Mouse (Mus musculus) forebrain, embryonic 15.5 days (tissue): Measurements from ENCODE around the gene Slc9a8. TPM values are rescaled to one million over a fixed set of nuclear protein-coding genes. Genes with fewer than 3 reads are reported as not detected.

Source experiments
- ATAC-seq: fragments of 200-750 bp; cut with Nextera tagmentation; replicated peaks from 2 replicates; pipeline ENCODE4 v1.8.0; 2017; ENCODE audit warnings: mild to moderate bottlenecking, moderate TSS enrichment, moderate library complexity
- H3K27ac ChIP-seq: fragments of 300-500 bp; sonication (generic); replicated peaks from 2 replicates; pipeline ENCODE4 v1.5.1; 2015; ENCODE audit warnings: mild to moderate bottlenecking, inconsistent platforms
- H3K27me3 ChIP-seq: fragments of 300-500 bp; sonication (generic); 2 replicates; pipeline ENCODE4 v1.6.1; 2015; ENCODE audit warnings: inconsistent platforms
- H3K36me3 ChIP-seq: fragments of 300-500 bp; sonication (generic); 2 replicates; pipeline ENCODE4 v1.6.1; 2015; ENCODE audit warnings: mild to moderate bottlenecking, inconsistent platforms
- H3K4me1 ChIP-seq: fragments of 300-500 bp; sonication (generic); 2 replicates; pipeline ENCODE4 v1.6.1; 2015; ENCODE audit warnings: inconsistent platforms
- H3K4me2 ChIP-seq: fragments of 300-500 bp; sonication (generic); replicated peaks from 2 replicates; pipeline ENCODE4 v1.6.1; 2015; ENCODE audit warnings: mild to moderate bottlenecking, inconsistent platforms
- H3K4me3 ChIP-seq: fragments of 300-500 bp; sonication (generic); 2 replicates; pipeline ENCODE4 v1.5.1; 2015; ENCODE audit warnings: mild to moderate bottlenecking, inconsistent platforms
- H3K9ac ChIP-seq: fragments of 300-500 bp; sonication (generic); replicated peaks from 2 replicates; pipeline ENCODE4 v1.6.1; 2015; ENCODE audit warnings: mild to moderate bottlenecking, inconsistent platforms
- H3K9me3 ChIP-seq: fragments of 300-500 bp; sonication (generic); 2 replicates; pipeline ENCODE4 v1.6.1; 2016; ENCODE audit warnings: inconsistent platforms
- WGBS: fragments of 180-500 bp; shearing (Covaris S2); methylation state at CpG from one replicate; pipeline ENCODE4 v1.1.7; 2015; ENCODE audit warnings: mixed read lengths; 5-methylcytosine and 5-hydroxymethylcytosine counted together
- polyA plus RNA-seq: library from polyadenylated mRNA; unstranded; fragments of >200 nt; fragmentation: Nextera tagmentation; extraction: Ambion mirVana; gene quantifications from 2 replicates; pipeline ENCODE4 v1.2.1, GENCODE M21; 2015

The Slc9a8 gene
- polyA plus RNA-seq, 1 experiment from 2014 or later = 20.4 TPM

DNA sequence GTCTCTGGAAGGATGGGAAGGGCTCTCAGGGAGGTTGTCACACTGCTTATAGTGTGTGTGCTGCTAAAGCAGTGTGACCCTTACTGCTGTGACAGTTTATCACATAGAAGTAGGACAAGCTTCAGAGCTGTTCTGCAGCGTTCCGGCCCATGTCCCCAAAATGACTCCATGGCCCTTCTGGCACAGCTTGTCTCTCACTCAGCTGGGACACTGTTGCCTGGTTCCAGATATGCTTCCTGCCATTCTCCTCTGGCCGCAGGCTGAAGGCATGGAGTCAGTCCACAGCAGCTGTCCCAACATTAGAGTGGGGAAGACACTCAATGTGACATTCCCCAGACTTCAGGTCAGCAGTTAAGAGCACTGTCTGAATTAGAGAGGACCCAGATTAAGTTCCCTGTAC lies 37.0 kb downstream of the Slc9a8 start:
- Histone ChIP-seq H3K27me3 (no peaks in the 10 kb centered on the region), H3K9ac (no peak overlapping the region), H3K4me2 (no peak overlapping the region), H3K36me3 (peaks cover 40% of the 10 kb centered on the region), H3K4me3 (no peak overlapping the region), H3K4me1 (no peaks in the 10 kb centered on the region), H3K9me3 (no peaks in the 10 kb centered on the region), H3K27ac (no peak overlapping the region)
- ATAC-seq = no peak
- WGBS = 98% methylated on average over 3 of the region's 3 CpGs

DNA sequence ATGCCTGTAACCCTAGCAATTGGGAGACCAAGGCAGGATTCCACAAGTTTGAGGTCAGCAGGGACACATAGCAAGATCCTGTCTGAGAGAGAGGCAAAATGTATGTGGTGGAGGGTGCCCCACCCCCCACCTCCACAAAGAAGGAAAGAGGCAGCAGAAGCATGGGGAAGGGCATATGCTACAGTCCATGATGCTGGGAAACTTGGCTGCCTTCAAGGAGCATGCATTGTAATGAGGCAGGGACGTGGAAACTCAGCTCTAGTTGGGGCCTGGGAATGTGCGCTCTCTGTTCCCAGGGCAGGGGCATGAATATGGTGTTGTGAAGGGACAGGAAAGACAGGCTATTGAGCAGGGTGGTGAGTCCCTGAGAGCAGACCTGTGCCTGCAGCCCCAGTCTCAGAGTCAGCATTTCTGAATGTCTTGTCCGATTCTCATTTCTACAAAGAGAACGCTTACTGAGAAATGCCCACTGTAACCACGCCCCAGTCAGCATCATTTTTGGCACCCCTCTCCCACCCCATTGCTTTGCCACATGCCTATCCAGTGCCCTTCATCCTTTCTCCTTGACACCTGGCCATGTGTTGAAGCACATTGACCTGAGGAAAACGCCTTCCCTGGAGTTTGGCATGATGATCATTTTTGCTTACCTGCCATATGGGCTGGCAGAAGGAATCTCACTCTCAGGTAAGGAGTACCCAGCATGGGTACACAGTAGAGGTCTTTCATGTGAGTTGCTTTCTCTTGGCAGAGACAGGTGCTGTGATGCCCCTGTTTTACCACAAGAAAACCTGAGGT lies 37.8 kb downstream of the Slc9a8 start:
- Histone ChIP-seq H3K27ac (no peak overlapping the region), H3K4me3 (no peak overlapping the region), H3K9me3 (no peaks in the 10 kb centered on the region), H3K4me1 (no peaks in the 10 kb centered on the region), H3K4me2 (no peak overlapping the region), H3K9ac (no peak overlapping the region), H3K36me3 (peaks cover 35% of the 10 kb centered on the region), H3K27me3 (no peaks in the 10 kb centered on the region)
- no peak for ATAC-seq
- 86% methylated on average over 6 of the region's 6 CpGs for WGBS

- H3K4me1 ChIP-seq = no peaks in the 10 kb centered on the region
- peaks cover 29% of the 10 kb centered on the region for H3K36me3 ChIP-seq
- no peak for ATAC-seq
- 62% methylated on average over 6 of the region's 6 CpGs for WGBS
- no peak overlapping the region for H3K4me3 ChIP-seq
- H3K9me3 ChIP-seq = no peaks in the 10 kb centered on the region
- H3K27ac ChIP-seq = no peak overlapping the region
- H3K4me2 ChIP-seq = no peak overlapping the region
- H3K9ac ChIP-seq = no peak overlapping the region
- H3K27me3 ChIP-seq = no peaks in the 10 kb centered on the region
These were observed 41.4 kb downstream of the Slc9a8 start for GRCm38 (mm10) chr2:167462954-167463353.

DNA sequence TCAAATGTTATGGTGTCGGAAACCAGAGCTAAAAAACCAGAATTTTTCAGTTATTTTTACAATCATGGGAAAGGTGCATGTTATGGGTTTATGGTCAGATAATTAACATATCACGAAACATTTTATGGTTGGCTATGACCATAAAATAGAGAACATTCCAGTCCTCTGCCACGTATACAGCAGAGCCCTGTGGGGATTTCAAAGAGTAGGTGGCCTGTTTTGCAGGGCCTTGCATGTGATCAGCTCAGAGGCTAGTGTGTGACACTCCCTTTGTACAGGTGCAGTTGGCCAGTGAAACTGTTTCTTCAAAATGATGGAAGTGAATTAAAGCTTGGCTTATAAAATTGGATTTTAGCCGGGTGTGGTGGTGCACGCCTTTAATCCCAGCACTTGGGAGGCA lies 42.3 kb downstream of the Slc9a8 start:
- Histone ChIP-seq H3K9me3 (no peaks in the 10 kb centered on the region), H3K4me2 (no peak overlapping the region), H3K36me3 (peaks cover 35% of the 10 kb centered on the region), H3K4me1 (no peaks in the 10 kb centered on the region), H3K4me3 (no peak overlapping the region), H3K9ac (no peak overlapping the region), H3K27ac (no peak overlapping the region), H3K27me3 (no peaks in the 10 kb centered on the region)
- ATAC-seq = no peak
- 94% methylated on average over 5 of the region's 5 CpGs for WGBS

- no peaks in the 10 kb centered on the region for H3K4me1 ChIP-seq
- H3K4me3 ChIP-seq = no peak overlapping the region
- no peak overlapping the region for H3K9ac ChIP-seq
- H3K27me3 ChIP-seq = no peaks in the 10 kb centered on the region
- no peak overlapping the region for H3K4me2 ChIP-seq
- H3K9me3 ChIP-seq = no peaks in the 10 kb centered on the region
- WGBS = 94% methylated on average over 3 of the region's 3 CpGs
- peaks cover 46% of the 10 kb centered on the region for H3K36me3 ChIP-seq
- H3K27ac ChIP-seq = no peak overlapping the region
- no peak for ATAC-seq
These were observed 44.4 kb downstream of the Slc9a8 start for GRCm38 (mm10) chr2:167465951-167466350.

GRCm38 (mm10) chr2:167467214-167467613 lies 45.7 kb downstream of the Slc9a8 start:
- H3K27ac ChIP-seq = no peak overlapping the region
- H3K4me3 ChIP-seq = no peak overlapping the region
- H3K9ac ChIP-seq = no peak overlapping the region
- no peaks in the 10 kb centered on the region for H3K4me1 ChIP-seq
- no peaks in the 10 kb centered on the region for H3K9me3 ChIP-seq
- peaks cover 53% of the 10 kb centered on the region for H3K36me3 ChIP-seq
- no peak for ATAC-seq
- H3K4me2 ChIP-seq = no peak overlapping the region
- no peaks in the 10 kb centered on the region for H3K27me3 ChIP-seq
- 87% methylated on average over 5 of the region's 5 CpGs for WGBS

- no peaks in the 10 kb centered on the region for H3K4me1 ChIP-seq
- H3K27ac ChIP-seq = no peak overlapping the region
- WGBS = 79% methylated on average over 6 of the region's 6 CpGs
- no peak for ATAC-seq
- H3K4me2 ChIP-seq = no peak overlapping the region
- peaks cover 57% of the 10 kb centered on the region for H3K36me3 ChIP-seq
- H3K4me3 ChIP-seq = no peak overlapping the region
- H3K27me3 ChIP-seq = no peaks in the 10 kb centered on the region
- H3K9me3 ChIP-seq = no peaks in the 10 kb centered on the region
- no peak overlapping the region for H3K9ac ChIP-seq
These were observed 46.9 kb downstream of the Slc9a8 start for GRCm38 (mm10) chr2:167468444-167468843.

- ATAC-seq = no peak
- 95% methylated on average over 3 of the region's 3 CpGs for WGBS
- Histone ChIP-seq H3K27ac (no peak overlapping the region), H3K27me3 (no peaks in the 10 kb centered on the region), H3K9ac (no peak overlapping the region), H3K9me3 (no peaks in the 10 kb centered on the region), H3K4me3 (no peak overlapping the region), H3K4me1 (peaks cover 5% of the 10 kb centered on the region), H3K4me2 (no peak overlapping the region), H3K36me3 (peaks cover 62% of the 10 kb centered on the region)
These were observed 49.1 kb downstream of the Slc9a8 start for GRCm38 (mm10) chr2:167470611-167471010.

DNA sequence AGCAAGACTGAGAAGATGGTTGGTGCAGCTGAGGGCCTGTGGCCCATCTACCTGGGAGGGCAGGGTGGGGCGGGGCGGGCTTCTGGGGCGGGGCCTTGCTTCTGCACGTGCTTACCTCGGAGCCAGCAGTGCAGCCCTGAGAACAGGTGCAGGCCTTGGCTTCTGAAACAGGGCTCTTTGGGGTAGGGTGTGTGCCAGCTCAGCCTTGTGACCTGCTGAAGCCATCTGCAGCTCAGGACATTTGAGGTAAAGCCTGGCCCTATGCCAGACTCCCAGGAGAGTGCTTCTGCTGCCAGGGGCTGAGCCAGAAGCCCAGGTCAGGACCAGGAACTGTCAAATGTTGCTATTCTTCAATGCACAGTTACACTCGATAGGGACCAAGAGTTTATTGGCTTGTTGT lies 50.1 kb downstream of the Slc9a8 start:
- no peak for ATAC-seq
- H3K36me3 ChIP-seq = peaks cover 52% of the 10 kb centered on the region
- WGBS = 89% methylated on average over 6 of the region's 6 CpGs

DNA sequence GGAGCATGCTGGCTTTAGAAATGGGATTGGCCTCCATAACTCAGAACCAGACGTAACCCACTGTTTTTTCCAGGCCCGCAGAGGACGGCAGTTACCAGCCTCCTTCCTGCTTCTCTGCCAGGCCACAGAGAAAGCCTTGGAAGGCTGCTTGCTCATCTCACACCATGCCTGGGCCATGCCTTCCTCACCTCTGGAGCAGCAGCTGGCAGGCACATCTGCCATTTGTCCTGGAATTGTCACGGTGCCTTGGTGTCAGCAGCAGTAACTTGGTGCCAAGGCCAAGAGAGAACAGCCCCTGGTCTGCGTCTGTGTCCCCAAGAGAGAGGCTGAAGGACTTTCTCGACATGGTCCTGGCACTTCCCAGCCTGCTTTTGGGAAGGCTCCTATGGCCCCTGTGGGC lies 52.7 kb downstream of the Slc9a8 start:
- H3K4me1 ChIP-seq = peaks cover 21% of the 10 kb centered on the region
- no peak overlapping the region for H3K4me2 ChIP-seq
- no peaks in the 10 kb centered on the region for H3K9me3 ChIP-seq
- no peak overlapping the region for H3K9ac ChIP-seq
- WGBS = 92% methylated on average over 6 of the region's 6 CpGs
- no peaks in the 10 kb centered on the region for H3K27me3 ChIP-seq
- peaks cover 39% of the 10 kb centered on the region for H3K36me3 ChIP-seq
- no peak overlapping the region for H3K27ac ChIP-seq
- ATAC-seq = no peak
- no peak overlapping the region for H3K4me3 ChIP-seq

More for the DNA sequence above, 50.1 kb downstream of the Slc9a8 start:
- peaks cover 15% of the 10 kb centered on the region for H3K4me1 ChIP-seq
- H3K4me3 ChIP-seq = no peak overlapping the region
- H3K27me3 ChIP-seq = no peaks in the 10 kb centered on the region
- no peak overlapping the region for H3K4me2 ChIP-seq
- no peak overlapping the region for H3K9ac ChIP-seq
- no peaks in the 10 kb centered on the region for H3K9me3 ChIP-seq
- H3K27ac ChIP-seq = no peak overlapping the region

DNA sequence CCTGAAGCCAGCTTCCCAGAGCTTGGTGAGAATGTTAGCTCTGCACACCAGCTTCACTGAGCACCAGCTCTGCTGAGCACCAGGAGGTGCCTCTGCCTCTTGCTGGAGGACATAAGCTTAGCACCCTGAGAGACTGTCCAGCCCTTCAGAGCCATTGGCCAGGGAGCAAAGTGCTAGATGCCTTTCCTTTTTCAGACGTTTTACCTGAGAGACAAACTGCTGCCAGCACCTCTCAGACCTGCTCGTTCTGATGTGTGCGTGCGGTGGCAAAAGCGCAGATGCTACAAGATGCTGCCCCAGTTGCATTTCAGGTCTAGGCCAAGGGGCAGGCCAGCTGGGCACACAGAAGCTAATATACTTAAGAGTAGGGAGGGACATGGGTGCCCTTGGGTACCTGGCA lies 54.1 kb downstream of the Slc9a8 start:
- H3K9ac ChIP-seq = 0 out of 2 replicates have a peak overlapping the region, but pooled peaks have one; percentile 2
- no peaks in the 10 kb centered on the region for H3K9me3 ChIP-seq
- WGBS = 78% methylated on average over 5 of the region's 5 CpGs
- no peak for ATAC-seq
- H3K4me3 ChIP-seq = no peak overlapping the region
- H3K4me1 ChIP-seq = peaks cover 21% of the 10 kb centered on the region
- H3K27me3 ChIP-seq = no peaks in the 10 kb centered on the region
- no peak overlapping the region for H3K4me2 ChIP-seq
- H3K27ac ChIP-seq = peak overlapping the region; percentile 85
- H3K36me3 ChIP-seq = peaks cover 27% of the 10 kb centered on the region

DNA sequence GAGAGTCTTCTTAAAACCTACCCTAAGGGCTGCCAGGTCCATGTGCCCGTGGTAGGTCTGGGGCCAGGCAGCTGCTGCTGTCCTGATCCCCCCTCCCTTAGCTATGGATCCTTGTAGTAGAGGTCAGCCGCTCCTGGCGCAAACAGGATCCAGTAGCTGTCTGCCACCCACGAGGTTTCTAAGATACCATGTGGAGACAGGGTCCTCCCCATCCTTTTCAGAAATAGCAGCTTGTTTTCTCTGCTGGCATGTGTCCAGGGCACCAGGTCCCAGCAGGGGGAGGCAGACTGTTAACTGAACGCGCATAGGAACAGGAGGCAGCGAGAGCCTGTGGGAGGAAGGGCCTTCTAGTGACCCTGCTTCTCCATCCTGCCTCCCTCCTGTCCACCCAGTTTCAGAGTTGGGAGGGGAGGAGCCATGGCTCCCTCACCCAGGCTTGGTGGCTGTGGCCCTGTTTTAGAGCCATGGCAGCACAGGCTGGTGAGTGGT lies 54.7 kb downstream of the Slc9a8 start:
- 11% methylated on average over 7 of the region's 7 CpGs for WGBS
- no peaks in the 10 kb centered on the region for H3K9me3 ChIP-seq
- ATAC-seq = peak; percentile 75
- H3K4me3 ChIP-seq = no peak overlapping the region
- peaks cover 21% of the 10 kb centered on the region for H3K4me1 ChIP-seq
- H3K27me3 ChIP-seq = no peaks in the 10 kb centered on the region
- H3K4me2 ChIP-seq = peak overlapping the region; percentile 20; the same call in 1 of the 2 replicates
- H3K9ac ChIP-seq = peak overlapping the region; percentile 2; the same call in 1 of the 2 replicates
- peak overlapping the region; percentile 85 for H3K27ac ChIP-seq
- peaks cover 26% of the 10 kb centered on the region for H3K36me3 ChIP-seq

GRCm38 (mm10) chr2:167476762-167477161 lies 55.2 kb downstream of the Slc9a8 start:
- H3K4me1 ChIP-seq = peaks cover 21% of the 10 kb centered on the region
- 61% methylated on average over 4 of the region's 4 CpGs for WGBS
- peaks cover 24% of the 10 kb centered on the region for H3K36me3 ChIP-seq
- ATAC-seq = no peak
- peak overlapping the region; percentile 85 for H3K27ac ChIP-seq
- no peak overlapping the region for H3K4me2 ChIP-seq
- no peaks in the 10 kb centered on the region for H3K9me3 ChIP-seq
- no peaks in the 10 kb centered on the region for H3K27me3 ChIP-seq
- no peak overlapping the region for H3K9ac ChIP-seq
- no peak overlapping the region for H3K4me3 ChIP-seq
